Mouse (Mus musculus) intestine, embryonic 15.5 days (tissue): ENCODE measurements around the gene Poc1a. TPM values are rescaled to one million over a fixed set of nuclear protein-coding genes. Genes with fewer than 3 reads are reported as not detected.

Experiments
- ATAC-seq: fragments of 200-750 bp; cut with Nextera tagmentation; 2 replicates; pipeline ENCODE4 v1.8.0; 2017; ENCODE audit warnings: moderate TSS enrichment, moderate library complexity
- H3K27ac ChIP-seq: fragments of 300-500 bp; sonication (generic); 2 replicates; pipeline ENCODE4 v1.5.1; 2015; ENCODE audit warnings: mild to moderate bottlenecking, inconsistent platforms
- H3K27me3 ChIP-seq: fragments of 300-500 bp; sonication (generic); replicated peaks from 2 replicates; pipeline ENCODE4 v1.6.1; 2015; ENCODE audit warnings: inconsistent platforms
- H3K36me3 ChIP-seq: fragments of 300-500 bp; sonication (generic); 2 replicates; pipeline ENCODE4 v1.6.1; 2015; ENCODE audit warnings: inconsistent platforms
- H3K4me1 ChIP-seq: fragments of 300-500 bp; sonication (generic); replicated peaks from 2 replicates; pipeline ENCODE4 v1.6.1; 2015; ENCODE audit warnings: inconsistent platforms
- H3K4me2 ChIP-seq: fragments of 300-500 bp; sonication (generic); replicated peaks from 2 replicates; pipeline ENCODE4 v1.6.1; 2015; ENCODE audit warnings: mild to moderate bottlenecking, inconsistent platforms
- H3K4me3 ChIP-seq: fragments of 300-500 bp; sonication (generic); replicated peaks from 2 replicates; pipeline ENCODE4 v1.5.1; 2015; ENCODE audit warnings: inconsistent platforms
- H3K9ac ChIP-seq: fragments of 300-500 bp; sonication (generic); 2 replicates; pipeline ENCODE4 v1.6.1; 2015; ENCODE audit warnings: inconsistent platforms
- H3K9me3 ChIP-seq: fragments of 300-500 bp; sonication (generic); 2 replicates; pipeline ENCODE4 v1.6.1; 2016; ENCODE audit warnings: inconsistent platforms
- WGBS: fragments of 180-500 bp; shearing (Covaris S2); methylation state at CpG from one replicate; pipeline ENCODE4 v1.1.7; 2015; 5-methylcytosine and 5-hydroxymethylcytosine counted together
- polyA plus RNA-seq: library from polyadenylated mRNA; unstranded; fragments of >200 nt; fragmentation: Nextera tagmentation; extraction: Ambion mirVana; gene quantifications from 2 replicates; pipeline ENCODE4 v1.2.1, GENCODE M21; 2015

Gene Poc1a
- polyA plus RNA-seq, 1 experiment from 2014 or later: 25.9 TPM

GRCm38 (mm10) chr9:106372431-106373412 is 91.9 kb downstream of the Poc1a start:
- no peak for ATAC-seq
- Histone ChIP-seq H3K36me3 (peaks cover 9% of the 10 kb centered on the region; the same call in 1 of the 2 replicates), H3K9ac (0 out of 2 replicates have a peak overlapping the region, but pooled peaks have one; percentile 17), H3K27me3 (no peaks in the 10 kb centered on the region), H3K9me3 (no peaks in the 10 kb centered on the region), H3K4me3 (no peak overlapping the region), H3K4me2 (peak overlapping the region; percentile 97), H3K4me1 (peaks cover 27% of the 10 kb centered on the region), H3K27ac (0 out of 2 replicates have a peak overlapping the region, but pooled peaks have one; percentile 44)
- 86% methylated on average over 11 of the region's 11 CpGs for WGBS

GRCm38 (mm10) chr9:106373973-106374372 is 93.1 kb downstream of the Poc1a start:
- Histone ChIP-seq H3K9me3 (no peaks in the 10 kb centered on the region), H3K9ac (no peak overlapping the region), H3K36me3 (peaks cover 9% of the 10 kb centered on the region; the same call in 1 of the 2 replicates), H3K27me3 (no peaks in the 10 kb centered on the region), H3K4me2 (no peak overlapping the region), H3K27ac (0 out of 2 replicates have a peak overlapping the region, but pooled peaks have one; percentile 3), H3K4me1 (peaks cover 27% of the 10 kb centered on the region), H3K4me3 (no peak overlapping the region)
- 84% methylated on average over 7 of the region's 7 CpGs for WGBS
- no peak for ATAC-seq

GRCm38 (mm10) chr9:106377247-106377646 is 96.4 kb downstream of the Poc1a start:
- Histone ChIP-seq H3K27me3 (no peaks in the 10 kb centered on the region), H3K27ac (no peak overlapping the region), H3K9ac (no peak overlapping the region), H3K4me1 (peaks cover 4% of the 10 kb centered on the region), H3K9me3 (no peaks in the 10 kb centered on the region), H3K4me2 (no peak overlapping the region), H3K4me3 (no peak overlapping the region), H3K36me3 (peaks cover 6% of the 10 kb centered on the region; the same call in 1 of the 2 replicates)
- no peak for ATAC-seq
- WGBS: 85% methylated on average over 8 of the region's 8 CpGs

- Histone ChIP-seq H3K4me1 (no peaks in the 10 kb centered on the region), H3K27ac (no peak overlapping the region), H3K9me3 (no peaks in the 10 kb centered on the region), H3K9ac (no peak overlapping the region), H3K36me3 (no peaks in the 10 kb centered on the region), H3K4me3 (no peak overlapping the region), H3K27me3 (no peaks in the 10 kb centered on the region), H3K4me2 (no peak overlapping the region)
- WGBS: 76% methylated on average over 3 of the region's 3 CpGs
- no peak for ATAC-seq
Measured at GRCm38 (mm10) chr9:106378045-106378444, 97.2 kb downstream of the Poc1a start.

GRCm38 (mm10) chr9:106378753-106379152 is 97.9 kb downstream of the Poc1a start:
- H3K4me3 ChIP-seq: no peak overlapping the region
- no peak overlapping the region for H3K4me2 ChIP-seq
- H3K9ac ChIP-seq: no peak overlapping the region
- no peak overlapping the region for H3K27ac ChIP-seq
- WGBS: 56% methylated on average over 9 of the region's 9 CpGs
- H3K27me3 ChIP-seq: no peaks in the 10 kb centered on the region
- no peak for ATAC-seq
- H3K4me1 ChIP-seq: no peaks in the 10 kb centered on the region
- H3K9me3 ChIP-seq: no peaks in the 10 kb centered on the region
- H3K36me3 ChIP-seq: no peaks in the 10 kb centered on the region

GRCm38 (mm10) chr9:106386181-106386864 is 105.5 kb downstream of the Poc1a start:
- Histone ChIP-seq H3K9me3 (no peaks in the 10 kb centered on the region), H3K27ac (no peak overlapping the region), H3K4me3 (no peak overlapping the region), H3K4me2 (no peak overlapping the region), H3K4me1 (no peaks in the 10 kb centered on the region), H3K27me3 (no peaks in the 10 kb centered on the region), H3K36me3 (no peaks in the 10 kb centered on the region), H3K9ac (no peak overlapping the region)
- ATAC-seq: no peak
- 84% methylated on average over 12 of the region's 12 CpGs for WGBS

GRCm38 (mm10) chr9:106392828-106393527 is 112.1 kb downstream of the Poc1a start:
- Histone ChIP-seq H3K36me3 (no peaks in the 10 kb centered on the region), H3K27me3 (no peaks in the 10 kb centered on the region), H3K9ac (no peak overlapping the region), H3K9me3 (no peaks in the 10 kb centered on the region), H3K4me1 (peaks cover 11% of the 10 kb centered on the region), H3K27ac (no peak overlapping the region), H3K4me3 (no peak overlapping the region), H3K4me2 (no peak overlapping the region)
- ATAC-seq: no peak
- WGBS: 60% methylated on average over 11 of the region's 11 CpGs

GRCm38 (mm10) chr9:106393548-106393947 is 112.7 kb downstream of the Poc1a start:
- Histone ChIP-seq H3K27me3 (no peaks in the 10 kb centered on the region), H3K9ac (no peak overlapping the region), H3K9me3 (no peaks in the 10 kb centered on the region), H3K4me3 (no peak overlapping the region), H3K4me1 (peaks cover 11% of the 10 kb centered on the region), H3K36me3 (no peaks in the 10 kb centered on the region), H3K27ac (no peak overlapping the region), H3K4me2 (no peak overlapping the region)
- WGBS: 89% methylated on average over 8 of the region's 8 CpGs
- no peak for ATAC-seq

GRCm38 (mm10) chr9:106394649-106395602 is 114.1 kb downstream of the Poc1a start:
- Histone ChIP-seq H3K4me2 (no peak overlapping the region), H3K27ac (no peak overlapping the region), H3K4me1 (peaks cover 16% of the 10 kb centered on the region), H3K36me3 (no peaks in the 10 kb centered on the region), H3K9me3 (no peaks in the 10 kb centered on the region), H3K27me3 (no peaks in the 10 kb centered on the region), H3K9ac (no peak overlapping the region), H3K4me3 (no peak overlapping the region)
- ATAC-seq: peak; percentile 48; the same call in 1 of the 2 replicates
- WGBS: 49% methylated on average over 11 of the region's 11 CpGs

- H3K4me3 ChIP-seq: no peak overlapping the region
- H3K4me2 ChIP-seq: no peak overlapping the region
- H3K27ac ChIP-seq: no peak overlapping the region
- ATAC-seq: no peak
- no peaks in the 10 kb centered on the region for H3K27me3 ChIP-seq
- 44% methylated on average over 4 of the region's 4 CpGs for WGBS
- peaks cover 16% of the 10 kb centered on the region for H3K4me1 ChIP-seq
- no peaks in the 10 kb centered on the region for H3K9me3 ChIP-seq
- no peaks in the 10 kb centered on the region for H3K36me3 ChIP-seq
- no peak overlapping the region for H3K9ac ChIP-seq
Measured at GRCm38 (mm10) chr9:106397733-106398132, 116.9 kb downstream of the Poc1a start.

- no peaks in the 10 kb centered on the region for H3K27me3 ChIP-seq
- H3K9me3 ChIP-seq: no peaks in the 10 kb centered on the region
- 62% methylated on average over 9 of the region's 9 CpGs for WGBS
- H3K27ac ChIP-seq: no peak overlapping the region
- no peak overlapping the region for H3K4me2 ChIP-seq
- H3K4me3 ChIP-seq: no peak overlapping the region
- H3K4me1 ChIP-seq: peaks cover 14% of the 10 kb centered on the region; the same call in 1 of the 2 replicates
- H3K36me3 ChIP-seq: no peaks in the 10 kb centered on the region
- peak; percentile 37; the same call in 1 of the 2 replicates for ATAC-seq
- no peak overlapping the region for H3K9ac ChIP-seq
Measured at GRCm38 (mm10) chr9:106398667-106399311, 117.9 kb downstream of the Poc1a start.
